Mouse (Mus musculus) limb, embryonic 12.5 days (tissue): ENCODE results near the gene Gm49373. TPM values are rescaled to one million over a fixed set of nuclear protein-coding genes. Genes with fewer than 3 reads are reported as not detected.
A peak's percentile ranks its signal among the peaks of the same experiment; 100 is the strongest.

Source experiments
- ATAC-seq: fragments of 200-750 bp; cut with Nextera tagmentation; 2 replicates; pipeline ENCODE4 v1.8.0; 2017; ENCODE audit warnings: low read depth, moderate TSS enrichment; ENCODE audit not compliant: insufficient number of reproducible peaks, insufficient read depth, low FRiP score, low TSS enrichment
- H3K27ac ChIP-seq: fragments of 300-500 bp; sonication (generic); 2 replicates; pipeline ENCODE4 v1.5.1; 2016; ENCODE audit warnings: mild to moderate bottlenecking, moderate library complexity
- H3K27me3 ChIP-seq: fragments of 300-500 bp; sonication (generic); 2 replicates; pipeline ENCODE4 v1.6.1; 2016; ENCODE audit warnings: mild to moderate bottlenecking, moderate library complexity
- H3K36me3 ChIP-seq: fragments of 300-500 bp; sonication (generic); 2 replicates; pipeline ENCODE4 v1.6.1; 2016; ENCODE audit warnings: mild to moderate bottlenecking, moderate library complexity
- H3K4me1 ChIP-seq: fragments of 300-500 bp; sonication (generic); replicated peaks from 2 replicates; pipeline ENCODE4 v1.6.1; 2016
- H3K4me2 ChIP-seq: fragments of 300-500 bp; sonication (generic); 2 replicates; pipeline ENCODE4 v1.6.1; 2016; ENCODE audit warnings: mild to moderate bottlenecking, moderate library complexity
- H3K4me3 ChIP-seq: fragments of 300-500 bp; sonication (generic); replicated peaks from 2 replicates; pipeline ENCODE4 v1.5.1; 2016; ENCODE audit warnings: mild to moderate bottlenecking
- H3K9ac ChIP-seq: fragments of 300-500 bp; sonication (generic); replicated peaks from 2 replicates; pipeline ENCODE4 v1.6.1; 2016; ENCODE audit warnings: mild to moderate bottlenecking, moderate library complexity
- H3K9me3 ChIP-seq: fragments of 300-500 bp; sonication (generic); 2 replicates; pipeline ENCODE4 v1.6.1; 2016; ENCODE audit warnings: mild to moderate bottlenecking, moderate library complexity
- WGBS: fragments of 180-500 bp; shearing (Covaris S2); methylation state at CpG from one replicate; pipeline ENCODE4 v1.1.7; 2016; 5-methylcytosine and 5-hydroxymethylcytosine counted together
- polyA plus RNA-seq: library from polyadenylated mRNA; unstranded; fragments of >200 nt; fragmentation: Nextera tagmentation; extraction: Ambion mirVana; gene quantifications from 2 replicates; pipeline ENCODE4 v1.2.1, GENCODE M21; 2016

Gene Gm49373
- polyA plus RNA-seq, 1 experiment from 2014 or later: 1.3 TPM

- H3K4me1 ChIP-seq: peaks cover 41% of the 10 kb centered on the region
- peaks cover 5% of the 10 kb centered on the region; the same call in 1 of the 2 replicates for H3K9me3 ChIP-seq
- no peak for ATAC-seq
- no peak overlapping the region for H3K27ac ChIP-seq
- H3K4me3 ChIP-seq: no peak overlapping the region
- H3K36me3 ChIP-seq: no peaks in the 10 kb centered on the region
- H3K27me3 ChIP-seq: peaks cover 99% of the 10 kb centered on the region
- H3K9ac ChIP-seq: no peak overlapping the region
- H3K4me2 ChIP-seq: no peak overlapping the region; the same call in 1 of the 2 replicates
- WGBS: 7% methylated on average over 20 of the region's 20 CpGs
These were observed 36.7 kb downstream of the Gm49373 start for GRCm38 (mm10) chr9:21036161-21036560.

GRCm38 (mm10) chr9:21035586-21035985, 37.3 kb downstream of the Gm49373 start:
- Histone ChIP-seq H3K4me3 (no peak overlapping the region), H3K36me3 (no peaks in the 10 kb centered on the region), H3K27me3 (peaks cover 98% of the 10 kb centered on the region), H3K4me1 (peaks cover 43% of the 10 kb centered on the region), H3K4me2 (no peak overlapping the region), H3K9me3 (peaks cover 5% of the 10 kb centered on the region; the same call in 1 of the 2 replicates), H3K27ac (no peak overlapping the region), H3K9ac (no peak overlapping the region)
- 18% methylated on average over 9 of the region's 9 CpGs for WGBS
- no peak for ATAC-seq

- 2% methylated on average over 17 of the region's 17 CpGs for WGBS
- H3K9me3 ChIP-seq: peaks cover 5% of the 10 kb centered on the region; the same call in 1 of the 2 replicates
- H3K27ac ChIP-seq: no peak overlapping the region
- ATAC-seq: no peak
- H3K4me3 ChIP-seq: peak overlapping the region; percentile 12; the same call in 1 of the 2 replicates
- no peak overlapping the region for H3K9ac ChIP-seq
- H3K4me1 ChIP-seq: peaks cover 51% of the 10 kb centered on the region
- no peak overlapping the region for H3K4me2 ChIP-seq
- H3K36me3 ChIP-seq: no peaks in the 10 kb centered on the region
- peaks cover 98% of the 10 kb centered on the region for H3K27me3 ChIP-seq
These were observed 38.3 kb downstream of the Gm49373 start for GRCm38 (mm10) chr9:21034481-21035085.

GRCm38 (mm10) chr9:21033136-21033535, 39.8 kb downstream of the Gm49373 start:
- peak overlapping the region; percentile 40; the same call in 1 of the 2 replicates for H3K9ac ChIP-seq
- H3K27ac ChIP-seq: no peak overlapping the region
- H3K36me3 ChIP-seq: no peaks in the 10 kb centered on the region
- WGBS: 2% methylated on average over 34 of the region's 34 CpGs
- peaks cover 98% of the 10 kb centered on the region for H3K27me3 ChIP-seq
- peak overlapping the region; percentile 92 for H3K4me2 ChIP-seq
- peak overlapping the region; percentile 51 for H3K4me3 ChIP-seq
- no peaks in the 10 kb centered on the region for H3K9me3 ChIP-seq
- ATAC-seq: peak; percentile 56
- H3K4me1 ChIP-seq: peaks cover 57% of the 10 kb centered on the region

GRCm38 (mm10) chr9:21032491-21032890, 40.4 kb downstream of the Gm49373 start:
- H3K4me1 ChIP-seq: peaks cover 61% of the 10 kb centered on the region
- no peaks in the 10 kb centered on the region for H3K9me3 ChIP-seq
- peak overlapping the region; percentile 92 for H3K4me2 ChIP-seq
- H3K27ac ChIP-seq: no peak overlapping the region
- no peak for ATAC-seq
- H3K9ac ChIP-seq: no peak overlapping the region
- no peaks in the 10 kb centered on the region for H3K36me3 ChIP-seq
- H3K4me3 ChIP-seq: peak overlapping the region; percentile 51
- WGBS: 2% methylated on average over 7 of the region's 7 CpGs
- peaks cover 96% of the 10 kb centered on the region for H3K27me3 ChIP-seq

- Histone ChIP-seq H3K4me1 (peaks cover 57% of the 10 kb centered on the region), H3K9me3 (no peaks in the 10 kb centered on the region), H3K36me3 (no peaks in the 10 kb centered on the region), H3K4me2 (peak within 1 kb of the TSS; percentile 92), H3K4me3 (peak within 1 kb of the TSS; percentile 51), H3K9ac (peak within 1 kb of the TSS; percentile 40; the same call in 1 of the 2 replicates), H3K27ac (no peak within 1 kb of the TSS), H3K27me3 (peaks cover 92% of the 10 kb centered on the region)
- no peak for ATAC-seq
- WGBS: 1% methylated on average over 35 of the region's 35 CpGs
These were observed 41.0 kb downstream of the Gm49373 start, which contains the start of gene Icam5 for GRCm38 (mm10) chr9:21031896-21032351. Gene Icam5 (plus strand): TSS chr9:21032073.

GRCm38 (mm10) chr9:21031251-21031895, 41.5 kb downstream of the Gm49373 start:
- under 1% methylated on average over 36 of the region's 36 CpGs for whole genome bisulfite sequencing
- H3K9me3 ChIP-seq: no peaks in the 10 kb centered on the region
- peak; percentile 29; the same call in 1 of the 2 replicates for ATAC-seq
- no peak overlapping the region for H3K27ac ChIP-seq
- H3K36me3 ChIP-seq: no peaks in the 10 kb centered on the region
- 0 out of 2 replicates have a peak overlapping the region, but pooled peaks have one; percentile 18 for H3K9ac ChIP-seq
- H3K4me3 ChIP-seq: peak overlapping the region; percentile 51
- H3K4me1 ChIP-seq: peaks cover 52% of the 10 kb centered on the region
- H3K27me3 ChIP-seq: peaks cover 92% of the 10 kb centered on the region
- peak overlapping the region; percentile 92 for H3K4me2 ChIP-seq

- 0 out of 2 replicates have a peak, but pooled peaks have one; percentile 24 for ATAC-seq
- Histone ChIP-seq H3K27ac (no peak overlapping the region), H3K4me3 (peak overlapping the region; percentile 51), H3K9ac (0 out of 2 replicates have a peak overlapping the region, but pooled peaks have one; percentile 18), H3K4me1 (peaks cover 51% of the 10 kb centered on the region), H3K9me3 (no peaks in the 10 kb centered on the region), H3K4me2 (peak overlapping the region; percentile 92), H3K27me3 (peaks cover 90% of the 10 kb centered on the region), H3K36me3 (no peaks in the 10 kb centered on the region)
- WGBS: under 1% methylated on average over 13 of the region's 13 CpGs
These were observed 42.1 kb downstream of the Gm49373 start for GRCm38 (mm10) chr9:21030781-21031250.

- H3K36me3 ChIP-seq: no peaks in the 10 kb centered on the region
- no peak overlapping the region for H3K9ac ChIP-seq
- H3K27ac ChIP-seq: no peak overlapping the region
- 20% methylated on average over 22 of the region's 22 CpGs for WGBS
- H3K27me3 ChIP-seq: peaks cover 89% of the 10 kb centered on the region
- peaks cover 51% of the 10 kb centered on the region for H3K4me1 ChIP-seq
- H3K4me3 ChIP-seq: peak overlapping the region; percentile 51; the same call in 1 of the 2 replicates
- ATAC-seq: no peak
- peak overlapping the region; percentile 92 for H3K4me2 ChIP-seq
- no peaks in the 10 kb centered on the region for H3K9me3 ChIP-seq
These were observed 42.8 kb downstream of the Gm49373 start for GRCm38 (mm10) chr9:21030055-21030600.

- WGBS: 2% methylated on average over 37 of the region's 37 CpGs
- peaks cover 82% of the 10 kb centered on the region for H3K27me3 ChIP-seq
- H3K36me3 ChIP-seq: no peaks in the 10 kb centered on the region
- H3K4me3 ChIP-seq: peak within 1 kb of the TSS; percentile 51
- H3K4me1 ChIP-seq: peaks cover 47% of the 10 kb centered on the region
- H3K4me2 ChIP-seq: peak within 1 kb of the TSS; percentile 92
- H3K9me3 ChIP-seq: no peaks in the 10 kb centered on the region
- peak within 1 kb of the TSS; percentile 42 for H3K9ac ChIP-seq
- H3K27ac ChIP-seq: no peak within 1 kb of the TSS
- no peak for ATAC-seq
These were observed 43.4 kb downstream of the Gm49373 start, which contains the start of gene Icam4 for GRCm38 (mm10) chr9:21029291-21030054. Gene Icam4 (plus strand): TSS chr9:21029373.
